Mouse (Mus musculus): ENCODE measurements at regions not wholly inside any gene's neighbourhood (a gene's known extent, or its start where the extent isn't known, plus 50 kb on each side); places are given as distances from the start of the nearest gene placed in this dataset.

- no peaks in the 10 kb centered on the region for H3K27me3 ChIP-seq (ENCODE audit: control insufficient read depth, insufficient read depth, low read length)
- H3K4me3 ChIP-seq (replicated peaks; ENCODE audit: insufficient read depth, low read depth, low read length), result no peak overlapping the region
- DNase-seq, result no peak
- TF ChIP-seq POLR2A (IDR thresholded peaks at IDR 0.05; ENCODE audit: borderline replicate concordance, insufficient read depth, low read length) (no peak), CTCF (IDR thresholded peaks at IDR 0.05; ENCODE audit: borderline replicate concordance, insufficient read depth, low read depth, low read length) (no peak)
- 78% methylated on average over 4 of the region's 4 CpGs for WGBS
- H3K4me1 ChIP-seq (ENCODE audit: control insufficient read depth, insufficient read depth, low read length), result no peaks in the 10 kb centered on the region
- no peak overlapping the region for H3K27ac ChIP-seq (ENCODE audit: insufficient read depth, low read length)
These were observed 85.3 kb upstream of the 4933412E24Rik start for GRCm38 (mm10) chr15:60101485-60102280.

- H3K4me1 ChIP-seq (ENCODE audit: control insufficient read depth, insufficient read depth, low read length), result no peaks in the 10 kb centered on the region
- no peaks in the 10 kb centered on the region for H3K27me3 ChIP-seq (ENCODE audit: control insufficient read depth, insufficient read depth, low read length)
- 17% methylated on average over 4 of the region's 4 CpGs for WGBS
- peak; percentile 26 for DNase-seq
- H3K4me3 ChIP-seq (replicated peaks; ENCODE audit: insufficient read depth, low read depth, low read length), result no peak overlapping the region
- TF ChIP-seq CTCF (IDR thresholded peaks at IDR 0.05; ENCODE audit: borderline replicate concordance, insufficient read depth, low read depth, low read length) (peak; percentile 60), POLR2A (IDR thresholded peaks at IDR 0.05; ENCODE audit: borderline replicate concordance, insufficient read depth, low read length) (no peak)
- H3K27ac ChIP-seq (ENCODE audit: insufficient read depth, low read length), result no peak overlapping the region
These were observed 80.7 kb upstream of the 4933412E24Rik start for GRCm38 (mm10) chr15:60097141-60097540.

- no peak for DNase-seq
- H3K4me1 ChIP-seq (ENCODE audit: control insufficient read depth, insufficient read depth, low read length), result no peaks in the 10 kb centered on the region
- H3K27me3 ChIP-seq (ENCODE audit: control insufficient read depth, insufficient read depth, low read length), result no peaks in the 10 kb centered on the region
- 91% methylated on average over 4 of the region's 4 CpGs for WGBS
- no peak overlapping the region for H3K27ac ChIP-seq (ENCODE audit: insufficient read depth, low read length)
- no peak overlapping the region for H3K4me3 ChIP-seq (replicated peaks; ENCODE audit: insufficient read depth, low read depth, low read length)
- TF ChIP-seq CTCF (IDR thresholded peaks at IDR 0.05; ENCODE audit: borderline replicate concordance, insufficient read depth, low read depth, low read length), result no peak
- TF ChIP-seq POLR2A (IDR thresholded peaks at IDR 0.05; ENCODE audit: borderline replicate concordance, insufficient read depth, low read length), result no peak
These were observed 79.7 kb upstream of the 4933412E24Rik start for GRCm38 (mm10) chr15:60096131-60096530.

GRCm38 (mm10) chr15:60089921-60090320 is 73.5 kb upstream of the 4933412E24Rik start:
- DNase-seq, result no peak
- TF ChIP-seq POLR2A (IDR thresholded peaks at IDR 0.05; ENCODE audit: borderline replicate concordance, insufficient read depth, low read length) (no peak), CTCF (IDR thresholded peaks at IDR 0.05; ENCODE audit: borderline replicate concordance, insufficient read depth, low read depth, low read length) (no peak)
- H3K4me3 ChIP-seq (replicated peaks; ENCODE audit: insufficient read depth, low read depth, low read length), result no peak overlapping the region
- no peak overlapping the region for H3K27ac ChIP-seq (ENCODE audit: insufficient read depth, low read length)
- H3K4me1 ChIP-seq (ENCODE audit: control insufficient read depth, insufficient read depth, low read length), result no peaks in the 10 kb centered on the region
- WGBS, result 75% methylated on average over 5 of the region's 5 CpGs
- H3K27me3 ChIP-seq (ENCODE audit: control insufficient read depth, insufficient read depth, low read length), result no peaks in the 10 kb centered on the region; the same call in 1 of the 2 replicates

GRCm38 (mm10) chr15:60088964-60089899 is 72.8 kb upstream of the 4933412E24Rik start:
- TF ChIP-seq CTCF (IDR thresholded peaks at IDR 0.05; ENCODE audit: borderline replicate concordance, insufficient read depth, low read depth, low read length), result no peak
- TF ChIP-seq POLR2A (IDR thresholded peaks at IDR 0.05; ENCODE audit: borderline replicate concordance, insufficient read depth, low read length), result no peak
- Histone ChIP-seq H3K27ac (ENCODE audit: insufficient read depth, low read length) (no peak overlapping the region), H3K4me1 (ENCODE audit: control insufficient read depth, insufficient read depth, low read length) (no peaks in the 10 kb centered on the region), H3K4me3 (replicated peaks; ENCODE audit: insufficient read depth, low read depth, low read length) (no peak overlapping the region), H3K27me3 (ENCODE audit: control insufficient read depth, insufficient read depth, low read length) (no peaks in the 10 kb centered on the region; the same call in 1 of the 2 replicates)
- no peak for DNase-seq
- 65% methylated on average over 10 of the region's 10 CpGs for WGBS

Data from cerebellum, adult 2 months (tissue).